Mouse (Mus musculus): ENCODE measurements around the gene Isl2. TPM values are rescaled to one million over a fixed set of nuclear protein-coding genes. Genes with fewer than 3 reads are reported as not detected.

Isl2 gene
- polyA plus RNA-seq, 1 experiment = 0.05 TPM

DNA sequence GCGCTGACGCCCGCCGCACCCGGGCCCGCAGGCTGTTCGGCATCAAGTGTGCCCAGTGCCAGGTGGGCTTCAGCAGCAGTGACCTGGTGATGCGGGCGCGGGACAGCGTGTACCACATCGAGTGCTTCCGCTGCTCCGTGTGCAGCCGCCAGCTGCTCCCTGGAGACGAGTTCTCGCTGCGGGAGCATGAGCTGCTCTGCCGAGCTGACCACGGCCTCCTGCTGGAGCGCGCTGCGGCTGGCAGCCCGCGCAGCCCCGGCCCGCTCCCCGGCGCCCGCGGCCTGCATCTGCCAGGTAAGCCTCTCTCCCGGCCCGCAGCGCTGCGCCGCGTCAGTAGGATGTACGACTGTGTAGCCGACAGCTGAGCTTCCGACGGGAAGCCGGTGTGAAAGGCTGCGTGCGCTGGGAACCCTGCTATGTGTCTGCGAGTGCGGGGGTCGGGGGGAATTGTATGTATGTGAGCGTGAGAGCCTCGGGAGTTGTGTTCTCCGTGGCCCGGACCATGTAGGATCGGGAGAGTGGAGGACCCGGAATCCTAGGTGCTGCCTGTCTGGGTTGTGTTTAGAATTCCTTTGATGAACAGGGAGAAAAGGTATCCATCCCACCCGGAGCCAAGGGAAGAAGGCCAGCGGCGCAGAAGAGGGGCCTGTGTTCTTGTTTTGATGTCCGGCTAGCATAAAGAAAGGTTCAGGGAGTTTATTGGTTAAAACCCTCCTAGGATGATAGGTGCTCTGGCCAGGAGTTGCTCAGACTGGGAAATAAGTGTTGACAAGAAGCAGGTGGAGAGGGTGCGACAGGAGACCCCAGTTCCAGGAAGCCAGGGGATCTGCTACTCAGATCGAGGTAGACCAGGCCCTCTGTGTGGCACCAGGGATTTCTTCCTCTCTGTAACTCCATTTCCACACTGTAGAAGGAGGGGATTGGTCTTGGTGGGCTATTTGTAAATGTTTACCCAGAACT lies 4.2 kb downstream of the Isl2 start:
- DNase-seq = peak; percentile 15
- no peak overlapping the region for H3K4me3 ChIP-seq (ENCODE audit: insufficient read depth, low read depth, low read length)
- WGBS = 8% methylated on average over 59 of the region's 59 CpGs

DNA sequence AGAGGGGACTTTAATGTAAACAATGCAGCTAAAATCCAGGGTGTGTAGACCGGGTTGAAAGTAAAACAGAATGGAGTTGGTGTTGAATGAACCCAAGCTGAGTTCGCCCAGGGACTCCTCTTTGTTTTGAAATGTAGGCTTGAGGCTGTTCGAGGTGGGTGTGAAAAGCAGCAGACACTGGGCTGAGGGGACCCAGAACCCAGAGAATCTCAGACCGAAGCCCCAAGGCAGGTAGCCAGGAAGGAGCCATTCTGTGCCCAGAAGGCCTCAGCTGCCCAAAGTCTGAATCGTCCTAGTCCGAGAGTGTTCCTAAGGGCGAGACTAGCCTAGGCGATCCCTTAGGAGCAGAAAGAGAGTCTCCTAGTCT lies 4.8 kb downstream of the Isl2 start:
- Histone ChIP-seq H3K4me1 (ENCODE audit: control insufficient read depth, insufficient read depth, low read length) (0 out of 2 replicates have a peak, but pooled peaks cover 3% of the 10 kb centered on the region), H3K36me3 (ENCODE audit: control insufficient read depth, insufficient read depth, low read length) (no peaks in the 10 kb centered on the region), H3K27ac (ENCODE audit: insufficient read depth, low read depth, low read length) (no peak overlapping the region), H3K27me3 (replicated peaks; ENCODE audit: control insufficient read depth, insufficient read depth, low read length) (peaks cover 42% of the 10 kb centered on the region), H3K4me3 (ENCODE audit: insufficient read depth, low read depth, low read length) (no peak overlapping the region)
- peak; percentile 39 for DNase-seq
- WGBS = 36% methylated on average over 8 of the region's 8 CpGs
- no peak for TF ChIP-seq POLR2A (IDR thresholded peaks at IDR 0.05; ENCODE audit: low read depth, low read length)
- TF ChIP-seq CTCF (conservative IDR thresholded peaks at IDR 0.05; ENCODE audit: insufficient read depth, insufficient read length, low read depth, low read length) = no peak

More for the DNA sequence above, 4.2 kb downstream of the Isl2 start:
- peaks cover 43% of the 10 kb centered on the region for H3K27me3 ChIP-seq (replicated peaks; ENCODE audit: control insufficient read depth, insufficient read depth, low read length)
- H3K36me3 ChIP-seq (ENCODE audit: control insufficient read depth, insufficient read depth, low read length) = no peaks in the 10 kb centered on the region
- H3K4me1 ChIP-seq (ENCODE audit: control insufficient read depth, insufficient read depth, low read length) = 0 out of 2 replicates have a peak, but pooled peaks cover 3% of the 10 kb centered on the region
- no peak overlapping the region for H3K27ac ChIP-seq (ENCODE audit: insufficient read depth, low read depth, low read length)
- TF ChIP-seq POLR2A (IDR thresholded peaks at IDR 0.05; ENCODE audit: low read depth, low read length) (no peak), CTCF (conservative IDR thresholded peaks at IDR 0.05; ENCODE audit: insufficient read depth, insufficient read length, low read depth, low read length) (no peak)

DNA sequence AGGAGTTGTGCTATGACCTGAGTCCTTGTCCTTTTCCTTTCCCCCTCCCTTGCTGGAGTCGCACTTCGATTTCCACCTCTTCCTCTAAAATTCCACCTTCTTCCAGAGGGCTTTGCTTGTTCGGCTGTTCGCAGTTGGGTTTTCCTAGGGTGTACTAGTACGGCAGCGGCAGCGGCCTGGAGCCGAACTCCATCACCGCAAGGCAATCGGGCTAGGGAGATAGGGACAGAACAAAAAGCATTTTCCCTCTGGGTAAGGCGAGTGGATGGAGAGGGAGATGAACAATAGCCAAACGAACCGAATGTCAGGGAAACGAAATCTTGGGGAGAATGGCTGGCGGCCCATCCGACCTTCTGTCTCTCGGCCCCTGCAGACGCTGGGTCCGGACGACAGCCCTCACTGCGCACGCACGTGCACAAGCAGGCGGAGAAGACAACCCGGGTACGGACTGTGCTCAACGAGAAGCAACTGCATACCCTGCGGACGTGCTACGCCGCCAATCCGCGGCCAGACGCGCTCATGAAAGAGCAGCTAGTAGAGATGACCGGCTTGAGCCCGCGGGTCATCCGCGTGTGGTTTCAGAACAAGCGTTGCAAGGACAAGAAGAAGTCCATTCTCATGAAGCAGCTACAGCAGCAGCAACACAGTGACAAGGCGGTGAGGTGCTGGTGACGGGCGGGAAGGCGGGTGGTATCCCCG lies 5.4 kb downstream of the Isl2 start:
- Histone ChIP-seq H3K27me3 (replicated peaks; ENCODE audit: control insufficient read depth, insufficient read depth, low read length) (peaks cover 40% of the 10 kb centered on the region), H3K27ac (ENCODE audit: insufficient read depth, low read depth, low read length) (no peak overlapping the region), H3K4me3 (ENCODE audit: insufficient read depth, low read depth, low read length) (no peak overlapping the region), H3K36me3 (ENCODE audit: control insufficient read depth, insufficient read depth, low read length) (no peaks in the 10 kb centered on the region), H3K4me1 (ENCODE audit: control insufficient read depth, insufficient read depth, low read length) (0 out of 2 replicates have a peak, but pooled peaks cover 3% of the 10 kb centered on the region)
- 6% methylated on average over 46 of the region's 46 CpGs for WGBS
- TF ChIP-seq POLR2A (IDR thresholded peaks at IDR 0.05; ENCODE audit: low read depth, low read length) (no peak), CTCF (conservative IDR thresholded peaks at IDR 0.05; ENCODE audit: insufficient read depth, insufficient read length, low read depth, low read length) (no peak)
- peak; percentile 59 for DNase-seq

DNA sequence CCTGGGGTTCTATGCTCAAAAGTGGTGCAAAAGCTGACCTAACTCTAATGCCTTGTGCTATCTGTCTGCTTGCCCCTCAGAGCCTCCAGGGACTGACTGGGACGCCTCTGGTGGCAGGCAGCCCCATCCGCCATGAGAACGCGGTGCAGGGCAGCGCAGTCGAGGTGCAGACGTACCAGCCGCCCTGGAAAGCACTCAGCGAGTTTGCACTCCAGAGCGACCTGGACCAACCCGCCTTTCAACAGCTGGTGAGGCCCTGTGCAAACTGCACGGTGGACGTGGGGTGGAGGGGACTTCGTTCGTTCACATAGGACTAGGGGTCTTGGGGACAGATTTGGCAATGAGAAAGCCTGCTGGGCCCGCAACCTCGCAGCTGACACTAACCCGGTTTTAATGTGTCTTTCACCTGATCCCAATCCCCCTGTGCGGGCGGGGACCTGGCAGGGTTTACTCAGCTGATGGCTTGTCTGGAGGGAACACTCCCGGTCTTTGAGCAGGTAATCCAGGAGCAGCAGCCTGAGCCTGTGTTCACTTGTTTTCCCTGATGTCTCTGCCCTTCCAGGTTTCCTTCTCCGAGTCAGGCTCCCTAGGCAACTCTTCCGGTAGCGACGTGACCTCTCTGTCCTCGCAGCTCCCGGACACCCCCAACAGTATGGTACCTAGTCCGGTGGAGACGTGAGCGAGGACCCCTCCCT lies 6.5 kb downstream of the Isl2 start:
- Histone ChIP-seq H3K27me3 (replicated peaks; ENCODE audit: control insufficient read depth, insufficient read depth, low read length) (peaks cover 34% of the 10 kb centered on the region), H3K27ac (ENCODE audit: insufficient read depth, low read depth, low read length) (no peak overlapping the region), H3K4me3 (ENCODE audit: insufficient read depth, low read depth, low read length) (no peak overlapping the region), H3K36me3 (ENCODE audit: control insufficient read depth, insufficient read depth, low read length) (no peaks in the 10 kb centered on the region), H3K4me1 (ENCODE audit: control insufficient read depth, insufficient read depth, low read length) (0 out of 2 replicates have a peak, but pooled peaks cover 3% of the 10 kb centered on the region)
- no peak for TF ChIP-seq POLR2A (IDR thresholded peaks at IDR 0.05; ENCODE audit: low read depth, low read length)
- TF ChIP-seq CTCF (conservative IDR thresholded peaks at IDR 0.05; ENCODE audit: insufficient read depth, insufficient read length, low read depth, low read length) = no peak
- peak; percentile 58 for DNase-seq
- WGBS = 4% methylated on average over 30 of the region's 30 CpGs

DNA sequence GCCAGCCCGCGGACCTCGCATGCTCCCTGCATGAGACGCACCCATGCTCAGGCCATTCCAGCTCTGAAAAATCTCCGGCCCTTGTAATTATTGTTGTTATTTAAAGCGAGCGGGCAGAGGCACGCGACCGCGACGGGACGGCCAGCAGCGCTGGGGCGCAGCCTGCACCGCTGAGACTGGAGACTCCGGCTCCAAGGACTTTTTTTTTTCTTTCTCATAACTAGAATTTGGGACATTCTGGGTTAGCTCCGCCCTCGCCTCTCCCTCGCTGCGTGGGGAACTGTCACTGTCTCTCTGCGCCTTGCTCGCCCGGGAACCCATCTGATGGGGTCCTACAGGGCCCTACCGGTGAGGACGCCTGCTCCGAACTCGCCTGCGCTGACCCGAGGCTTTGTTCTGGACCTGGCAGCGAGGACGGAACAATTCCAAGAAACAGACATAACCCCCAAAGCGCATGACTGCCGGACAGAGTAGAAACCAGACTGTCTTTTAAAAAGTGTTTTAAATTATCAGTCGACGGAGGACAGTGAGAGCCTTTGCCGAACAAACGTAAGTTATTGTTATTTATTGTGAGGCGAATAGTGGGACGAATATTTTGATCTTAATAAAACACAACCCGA lies 7.2 kb downstream of the Isl2 start:
- 0 out of 2 replicates have a peak, but pooled peaks cover 3% of the 10 kb centered on the region for H3K4me1 ChIP-seq (ENCODE audit: control insufficient read depth, insufficient read depth, low read length)
- 6% methylated on average over 41 of the region's 41 CpGs for WGBS
- DNase-seq = peak; percentile 34

DNA sequence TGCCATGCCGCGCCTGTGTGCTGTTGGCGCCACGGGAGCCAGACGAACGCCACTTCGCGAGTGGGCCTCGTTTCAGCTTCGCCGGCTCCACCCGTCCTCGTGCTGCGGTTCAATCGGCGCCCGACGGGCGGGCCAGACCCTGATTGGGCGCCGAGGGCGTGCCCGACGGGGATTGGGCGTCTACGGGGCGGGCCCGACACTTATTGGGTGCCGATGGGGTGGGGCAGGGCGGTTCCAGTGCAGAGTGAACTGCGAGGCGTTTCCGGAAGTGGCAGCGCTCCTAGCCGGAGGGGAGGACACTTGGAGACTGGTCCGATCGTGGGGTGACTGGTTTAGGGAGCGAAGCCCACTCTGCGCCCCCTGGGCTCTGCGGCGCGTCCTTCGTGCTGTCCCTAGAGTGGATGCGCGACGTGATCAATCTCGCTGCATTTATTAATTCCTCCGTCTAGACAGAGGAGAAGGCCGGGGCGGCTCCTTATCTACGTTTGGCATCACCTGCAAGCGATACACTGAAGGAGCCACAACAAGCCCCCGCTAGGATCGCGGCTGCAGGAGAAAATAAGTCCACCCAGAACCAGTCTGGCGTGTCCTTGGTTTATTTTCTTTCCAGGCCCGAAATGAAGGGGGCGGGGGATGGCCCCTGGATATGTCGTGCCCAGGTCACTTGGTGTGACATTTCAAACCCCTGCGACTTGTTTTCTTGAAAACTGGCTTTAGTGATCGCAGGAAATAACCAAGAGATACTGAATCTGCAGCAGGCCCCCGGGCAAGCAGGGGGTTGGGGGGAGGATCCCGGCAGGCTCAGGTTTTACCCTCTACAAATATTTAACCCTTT lies 7.9 kb downstream of the Isl2 start:
- TF ChIP-seq POLR2A (IDR thresholded peaks at IDR 0.05; ENCODE audit: low read depth, low read length) (no peak), CTCF (conservative IDR thresholded peaks at IDR 0.05; ENCODE audit: insufficient read depth, insufficient read length, low read depth, low read length) (no peak)
- peaks cover 31% of the 10 kb centered on the region for H3K27me3 ChIP-seq (replicated peaks; ENCODE audit: control insufficient read depth, insufficient read depth, low read length)
- peak overlapping the region; percentile 35; the same call in 1 of the 2 replicates for H3K4me3 ChIP-seq (ENCODE audit: insufficient read depth, low read depth, low read length)
- H3K36me3 ChIP-seq (ENCODE audit: control insufficient read depth, insufficient read depth, low read length) = no peaks in the 10 kb centered on the region
- peak; percentile 63 for DNase-seq
- 4% methylated on average over 63 of the region's 63 CpGs for WGBS
- no peak overlapping the region for H3K27ac ChIP-seq (ENCODE audit: insufficient read depth, low read depth, low read length)
- H3K4me1 ChIP-seq (ENCODE audit: control insufficient read depth, insufficient read depth, low read length) = 0 out of 2 replicates have a peak, but pooled peaks cover 3% of the 10 kb centered on the region

More for the DNA sequence above, 7.2 kb downstream of the Isl2 start:
- peaks cover 34% of the 10 kb centered on the region for H3K27me3 ChIP-seq (replicated peaks; ENCODE audit: control insufficient read depth, insufficient read depth, low read length)
- H3K27ac ChIP-seq (ENCODE audit: insufficient read depth, low read depth, low read length) = no peak overlapping the region
- TF ChIP-seq CTCF (conservative IDR thresholded peaks at IDR 0.05; ENCODE audit: insufficient read depth, insufficient read length, low read depth, low read length) (no peak), POLR2A (IDR thresholded peaks at IDR 0.05; ENCODE audit: low read depth, low read length) (no peak)
- H3K4me3 ChIP-seq (ENCODE audit: insufficient read depth, low read depth, low read length) = no peak overlapping the region
- no peaks in the 10 kb centered on the region for H3K36me3 ChIP-seq (ENCODE audit: control insufficient read depth, insufficient read depth, low read length)
